Mouse (Mus musculus) Patski (cell line): ENCODE measurements around the gene Wdr54. TPM values are rescaled to one million over a fixed set of nuclear protein-coding genes. Genes with fewer than 3 reads are reported as not detected.
A peak's percentile ranks its signal among the peaks of the same experiment; 100 is the strongest.

Experiments used
- ATAC-seq: fragments of 100-300 bp; one replicate; pipeline ENCODE4 v1.8.0; 2021
- CTCF ChIA-PET: fragments of 350-600 bp; sonication (Branson Sonifier 250); formaldehyde crosslinking; loops from one replicate; lab custom pipeline; 2022; ENCODE audit warnings: inconsistent platforms; lab: Charles Lee
- POLR2A ChIA-PET: fragments of 350-600 bp; sonication (Branson Sonifier 250); formaldehyde crosslinking; loops from one replicate; lab custom pipeline; 2022; ENCODE audit warnings: antibody characterized with exemption, inconsistent platforms; lab: Charles Lee
- DNase-seq: peaks from one replicate; pipeline ENCODE4 v3.0.0-alpha.2; 2011; ENCODE audit warnings: low read depth, low spot score
- H3K27me3 ChIP-seq: fragments of 371-371 bp; one replicate; pipeline ENCODE4 v1.5.1; 2021
- CTCF ChIP-seq: fragments of 100-300 bp; IDR thresholded peaks from one replicate; pipeline ENCODE4 v1.5.1; 2021
- in situ Hi-C: fragments of 300-500 bp; cut with MboI; formaldehyde crosslinking; loops from 3 replicates; pipeline ENCODE4 v1.11.1; 2018; ENCODE audit warnings: low pct_unique_long_range_greater_than_20kb, mixed read lengths
- polyA plus RNA-seq: library from polyadenylated mRNA; unstranded; gene quantifications from one replicate; pipeline ENCODE4 v1.2.3, GENCODE M21; 2021

The Wdr54 gene
- polyA plus RNA-seq, 1 experiment from 2014 or later: 18.9 TPM

DNA sequence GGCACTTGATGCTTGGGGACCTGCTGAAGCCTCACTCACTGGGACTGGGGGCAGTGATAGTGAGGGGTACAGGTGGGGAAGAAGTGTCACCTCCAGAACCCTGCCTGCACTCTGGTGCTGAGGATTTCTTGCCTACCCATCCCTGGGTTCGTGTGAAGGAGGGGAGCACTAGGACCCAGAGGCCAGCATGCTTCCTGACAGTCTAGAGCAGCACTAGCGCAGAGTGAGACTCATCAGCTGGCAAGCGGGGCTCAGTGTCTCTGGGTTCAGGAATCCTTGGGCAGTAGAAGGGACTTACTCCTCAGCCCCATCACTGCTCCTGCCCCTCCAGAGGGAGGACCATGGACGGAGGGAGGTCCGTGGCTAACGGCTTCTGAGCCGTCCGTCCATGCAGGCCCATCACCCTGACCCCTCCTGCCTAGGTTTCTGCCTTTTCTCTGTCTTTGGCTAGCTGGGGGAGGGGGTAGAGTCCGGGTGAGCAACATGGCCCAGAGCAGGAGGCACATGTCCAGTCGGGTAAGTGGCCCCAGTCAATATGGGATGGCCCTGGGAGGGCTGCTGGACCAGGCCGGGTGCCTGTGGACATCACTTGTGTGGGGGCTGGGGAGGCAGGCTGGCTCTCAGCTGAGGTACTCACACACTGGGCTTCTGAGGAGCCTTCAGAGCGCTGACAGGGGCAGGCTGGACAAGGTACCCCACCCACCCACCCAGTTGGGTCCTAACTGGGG lies 23.4 kb upstream of the Wdr54 start:
- H3K27me3 ChIP-seq: no peaks in the 10 kb centered on the region
- DNase-seq (no peak), ATAC-seq (no peak)
- in situ Hi-C loops: no loop called here
- POLR2A ChIA-PET: interaction anchor here (1.9 kb wide), 1 partner anchor 12 kb away, joined by 7 read pairs; no protein-coding TSS in a partner anchor
- TF ChIP-seq CTCF: no peak
- CTCF ChIA-PET: interaction anchor here (1.1 kb wide), 2 partner anchors 13 kb away, joined by 3 read pairs; no protein-coding TSS in a partner anchor

- in situ Hi-C loops: no loop called here
- ATAC-seq (no peak), DNase-seq (no peak)
- TF ChIP-seq CTCF: no peak
- POLR2A ChIA-PET: interaction anchor here (0.5 kb wide), 1 partner anchor 139 kb away, joined by 4 read pairs; no protein-coding TSS in a partner anchor
- CTCF ChIA-PET: interaction anchor here (0.7 to 2.2 kb wide), 2 partner anchors 9 to 11 kb away, joined by 3 to 6 read pairs; partner anchors contain the start of gene Dctn1
- H3K27me3 ChIP-seq: no peaks in the 10 kb centered on the region
Measured at GRCm38 (mm10) chr6:83175996-83176395, 19.8 kb upstream of the Wdr54 start.

DNA sequence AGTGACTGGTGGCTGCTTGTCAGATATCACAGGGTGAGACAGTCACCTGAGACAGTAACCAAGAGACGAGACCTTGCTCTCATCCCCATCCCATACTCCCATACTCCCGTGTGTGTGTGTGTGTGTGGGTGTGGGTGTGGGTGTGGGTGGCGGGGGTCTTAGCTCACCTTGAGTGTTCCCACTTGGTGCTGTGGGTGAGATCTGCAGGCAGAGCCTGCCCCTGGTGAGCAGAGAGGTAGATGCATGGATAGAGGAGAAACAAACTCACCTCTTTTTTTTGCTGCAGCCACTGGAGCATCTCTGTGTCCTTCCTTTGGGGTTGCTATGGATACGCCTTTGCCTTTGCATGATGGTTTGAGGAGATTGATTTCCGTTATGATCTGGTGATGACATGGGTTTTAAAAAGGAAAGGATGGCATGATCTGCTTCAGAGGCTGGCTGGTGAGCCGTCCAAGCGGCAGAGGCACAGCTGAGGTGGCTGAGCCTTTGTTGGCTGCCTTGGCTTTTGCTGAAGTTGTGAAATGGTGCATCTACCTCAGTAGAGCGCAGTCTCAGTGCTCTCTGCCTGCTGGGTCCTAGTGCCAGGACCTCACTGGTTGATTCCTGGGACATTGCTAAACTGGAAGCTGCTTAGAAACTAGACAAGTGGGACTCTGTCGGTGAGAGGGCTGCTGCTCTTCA lies 16.2 kb upstream of the Wdr54 start:
- ATAC-seq (no peak), DNase-seq (no peak)
- TF ChIP-seq CTCF: no peak
- no peaks in the 10 kb centered on the region for H3K27me3 ChIP-seq
- POLR2A ChIA-PET: no interaction called here
- in situ Hi-C loops: no loop called here
- CTCF ChIA-PET: interaction anchor here (0.8 kb wide), 1 partner anchor 176 kb away, joined by 3 read pairs; no protein-coding TSS in a partner anchor

- ChIA-PET CTCF (interaction anchor here (1.7 kb wide), 1 partner anchor 174 kb away, joined by 3 read pairs; no protein-coding TSS in a partner anchor), POLR2A (no interaction called here)
- ATAC-seq: no peak
- DNase-seq: no peak
- in situ Hi-C loops: no loop called here
- H3K27me3 ChIP-seq: no peaks in the 10 kb centered on the region
- no peak for TF ChIP-seq CTCF
Measured at GRCm38 (mm10) chr6:83171063-83171462, 14.9 kb upstream of the Wdr54 start.

DNA sequence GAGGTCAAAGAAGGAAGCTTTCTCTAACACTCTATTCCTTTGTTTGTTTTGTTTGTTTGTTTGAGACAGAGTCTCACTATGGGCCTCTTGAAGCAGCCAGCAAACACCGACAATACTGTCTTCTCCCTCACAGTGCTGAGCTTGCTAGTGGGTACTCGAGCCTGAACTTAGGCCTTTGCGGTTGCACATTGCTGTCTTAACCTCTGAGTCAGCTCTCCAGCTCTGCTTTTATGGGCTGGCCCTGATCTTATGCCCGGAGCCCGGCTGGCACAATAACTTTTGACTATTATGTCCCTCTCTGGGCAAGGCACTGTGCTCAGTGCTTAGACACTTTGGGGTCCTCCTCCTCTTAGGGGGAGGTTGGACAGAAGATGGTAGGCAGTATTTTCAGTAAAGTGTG lies 13.7 kb upstream of the Wdr54 start:
- in situ Hi-C loops: loop anchor here (5.0 kb wide), 2 partner anchors 42 to 97 kb away; no protein-coding TSS in a partner anchor
- TF ChIP-seq CTCF: no peak
- ATAC-seq (peak; percentile 72), DNase-seq (no peak)
- ChIA-PET POLR2A (no interaction called here), CTCF (interaction anchor here (1.0 to 1.7 kb wide), 5 partner anchors 18 to 173 kb away, joined by 3 read pairs; no protein-coding TSS in a partner anchor)
- no peaks in the 10 kb centered on the region for H3K27me3 ChIP-seq

- TF ChIP-seq CTCF: no peak
- DNase-seq: no peak
- H3K27me3 ChIP-seq: no peaks in the 10 kb centered on the region
- ChIA-PET POLR2A (interaction anchor here (1.8 kb wide), 1 partner anchor 13 kb away, joined by 7 read pairs; no protein-coding TSS in a partner anchor), CTCF (interaction anchor here (0.6 to 2.1 kb wide), 14 partner anchors 7 to 170 kb away, joined by 3 to 8 read pairs (median 3); no protein-coding TSS in a partner anchor)
- peak; percentile 18 for ATAC-seq
- in situ Hi-C loops: loop anchor here (5.0 kb wide), 2 partner anchors 46 to 101 kb away; no protein-coding TSS in a partner anchor
Measured at GRCm38 (mm10) chr6:83166243-83166630, 10.0 kb upstream of the Wdr54 start.

DNA sequence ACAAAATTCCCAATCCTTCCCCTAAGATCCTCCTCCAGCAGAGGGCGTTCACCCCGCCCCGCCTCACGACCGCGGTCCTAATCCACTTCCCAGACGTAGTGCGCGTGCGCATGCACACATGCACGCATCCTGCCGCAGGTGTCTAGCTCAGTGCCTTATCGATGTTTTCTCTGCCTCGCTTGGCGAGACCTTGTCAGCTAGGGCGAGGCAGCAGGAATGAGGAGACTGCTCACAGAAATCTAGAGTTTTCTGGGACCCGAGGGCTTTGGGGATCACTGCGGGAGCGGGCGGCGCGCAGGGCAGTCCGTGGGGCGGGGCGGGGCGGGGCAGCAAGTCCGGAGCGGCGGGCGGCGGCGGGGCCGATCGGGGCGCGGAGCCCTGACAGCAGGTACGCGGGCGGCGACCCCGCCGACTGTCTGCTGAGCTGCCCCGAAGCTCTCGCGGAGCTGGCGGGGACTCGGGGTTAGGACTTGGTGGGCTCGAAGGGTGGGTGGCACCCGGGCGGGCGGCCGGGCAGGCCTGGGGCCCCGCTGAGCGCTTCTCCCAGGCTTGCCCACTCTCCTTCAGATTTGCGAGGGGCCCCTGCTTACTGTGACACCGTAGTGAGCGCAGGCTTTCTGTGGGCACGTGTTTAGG lies 9.5 kb upstream of the Wdr54 start, which contains the start of gene Dctn1:
Gene Dctn1, plus strand, starts transcription at position 314 of the 636 bp plus-strand sequence.
- in situ Hi-C loops: loop anchor here (5.0 kb wide), 2 partner anchors 47 to 102 kb away; no protein-coding TSS in a partner anchor
- CTCF ChIA-PET: interaction anchor here (0.6 to 2.1 kb wide), 15 partner anchors 8 to 169 kb away, joined by 3 to 8 read pairs (median 3); no protein-coding TSS in a partner anchor
- no peak for TF ChIP-seq CTCF
- no peaks in the 10 kb centered on the region for H3K27me3 ChIP-seq
- ATAC-seq (peak; percentile 58), DNase-seq (peak; percentile 65)
- POLR2A ChIA-PET: no interaction called here

- no peak for ATAC-seq
- in situ Hi-C loops: loop anchor here (5.0 kb wide), 2 partner anchors 47 to 102 kb away; no protein-coding TSS in a partner anchor
- ChIA-PET CTCF (interaction anchor here (0.6 to 2.1 kb wide), 17 partner anchors 8 to 169 kb away, joined by 3 to 8 read pairs (median 3); no protein-coding TSS in a partner anchor), POLR2A (no interaction called here)
- no peak for TF ChIP-seq CTCF
- H3K27me3 ChIP-seq: no peaks in the 10 kb centered on the region
- DNase-seq: no peak
Measured at GRCm38 (mm10) chr6:83165026-83165606, 8.9 kb upstream of the Wdr54 start.

DNA sequence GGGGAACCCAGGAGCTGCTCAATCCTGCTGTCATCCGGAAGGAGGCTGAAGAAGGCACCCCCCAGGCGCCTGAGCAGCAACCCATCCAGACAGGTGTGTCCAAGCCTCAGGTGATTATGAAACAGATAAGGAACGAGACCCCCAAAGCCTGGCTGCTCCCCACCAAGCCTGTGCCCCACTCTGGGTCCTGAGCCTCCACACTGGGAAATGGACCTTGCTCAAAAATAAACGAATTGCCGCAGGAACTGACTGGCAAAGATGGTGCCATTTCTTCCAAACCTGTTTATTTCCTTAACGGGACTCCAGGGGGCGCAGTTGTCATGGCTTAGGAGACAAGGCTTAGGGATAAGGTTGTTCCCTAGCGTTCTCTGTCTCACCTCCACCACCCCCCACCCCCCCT lies 6.5 kb upstream of the Wdr54 start:
- H3K27me3 ChIP-seq: no peaks in the 10 kb centered on the region
- no peak for TF ChIP-seq CTCF
- in situ Hi-C loops: no loop called here
- DNase-seq: no peak
- ChIA-PET CTCF (interaction anchor here (0.8 to 1.8 kb wide), 7 partner anchors 41 to 167 kb away, joined by 3 to 7 read pairs (median 3); partner anchors contain the start of gene Wbp1), POLR2A (no interaction called here)
- ATAC-seq: no peak
